Mouse (Mus musculus): ENCODE results near the gene Il2ra.
A peak's percentile ranks its signal among the peaks of the same experiment; 100 is the strongest.

Il2ra gene

DNA sequence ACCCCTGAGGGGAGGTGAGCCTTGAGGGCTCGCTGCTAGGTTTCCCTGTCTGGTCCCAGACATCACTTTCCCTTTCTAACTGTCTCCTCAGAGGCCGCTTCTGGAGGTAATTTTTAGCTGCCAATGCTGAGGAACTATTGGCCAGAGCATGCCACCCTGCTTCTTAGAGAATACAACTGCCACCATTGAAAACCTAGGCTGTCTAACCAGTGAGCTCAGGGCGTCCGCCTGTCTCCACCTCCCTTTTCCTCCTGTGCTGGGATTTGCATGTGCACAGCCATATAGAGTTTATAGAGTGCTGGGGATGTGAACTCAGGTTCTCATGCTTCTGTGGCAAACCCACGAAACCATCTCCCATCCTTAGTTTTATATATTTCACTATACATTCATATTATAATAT is 11.2 kb downstream of the Il2ra start:
- no peak for DNase-seq

GRCm38 (mm10) chr2:11654990-11655931 is 12.7 kb downstream of the Il2ra start:
- DNase-seq, result no peak

- no peak for DNase-seq
These were observed 15.0 kb downstream of the Il2ra start for GRCm38 (mm10) chr2:11657581-11657980.

DNA sequence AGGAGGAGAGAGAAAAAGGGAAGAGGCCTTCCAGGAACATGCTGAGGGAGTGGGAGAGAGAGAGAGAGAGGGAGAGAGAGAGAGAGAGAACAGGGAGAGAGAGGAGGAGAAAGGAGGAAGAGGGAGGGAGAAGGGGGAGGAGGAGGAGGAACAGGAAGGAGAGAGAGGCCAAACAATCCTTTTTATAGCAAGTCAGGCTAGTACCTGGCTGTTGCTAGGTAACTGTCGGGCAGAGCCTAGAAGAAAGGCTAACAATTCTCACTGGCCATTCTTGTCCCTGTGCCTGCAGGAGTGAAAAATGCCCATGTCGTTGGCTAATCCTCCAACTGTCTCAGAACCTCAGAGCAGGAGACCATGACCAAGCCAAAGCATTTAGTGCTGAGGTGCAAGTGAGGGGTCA is 16.7 kb downstream of the Il2ra start:
- DNase-seq, result no peak

DNA sequence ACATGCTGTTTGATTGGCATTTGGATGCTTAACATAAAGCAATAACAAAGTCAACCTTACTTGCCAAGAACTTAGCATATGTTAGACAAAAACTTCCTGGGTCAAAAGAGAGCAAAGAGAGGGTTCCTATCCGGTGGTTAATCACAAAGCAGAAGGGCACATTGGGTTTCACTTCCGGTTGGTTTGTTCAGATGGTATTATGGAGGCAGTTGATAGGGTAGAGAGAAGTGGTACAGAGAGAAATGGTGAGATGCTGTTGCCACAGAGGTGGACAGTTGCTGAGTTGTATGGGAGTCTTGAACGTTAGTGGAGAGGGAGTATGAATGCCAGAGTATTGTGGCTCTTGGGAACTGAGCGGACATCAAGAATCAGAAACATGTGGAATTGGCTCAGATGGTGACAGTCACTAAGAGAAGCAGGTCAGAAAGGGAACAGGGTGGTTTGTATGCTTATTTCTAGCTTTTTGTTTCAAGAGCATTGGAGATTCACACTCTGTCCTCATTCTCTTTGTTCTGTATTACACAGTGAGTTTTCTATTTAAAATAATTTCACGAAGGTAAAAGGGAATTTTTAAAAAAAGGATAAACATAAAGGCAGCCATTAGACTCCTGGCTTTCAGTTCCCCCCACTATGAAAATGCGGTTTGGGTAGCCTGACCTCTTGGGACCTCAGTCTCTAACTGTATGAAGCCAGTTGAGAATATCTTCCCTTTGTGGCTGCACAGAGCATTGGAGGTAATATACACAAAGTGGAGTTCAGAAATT is 19.7 kb downstream of the Il2ra start:
- no peak for DNase-seq

- no peak for DNase-seq
These were observed 20.3 kb downstream of the Il2ra start for GRCm38 (mm10) chr2:11662907-11663230.

DNA sequence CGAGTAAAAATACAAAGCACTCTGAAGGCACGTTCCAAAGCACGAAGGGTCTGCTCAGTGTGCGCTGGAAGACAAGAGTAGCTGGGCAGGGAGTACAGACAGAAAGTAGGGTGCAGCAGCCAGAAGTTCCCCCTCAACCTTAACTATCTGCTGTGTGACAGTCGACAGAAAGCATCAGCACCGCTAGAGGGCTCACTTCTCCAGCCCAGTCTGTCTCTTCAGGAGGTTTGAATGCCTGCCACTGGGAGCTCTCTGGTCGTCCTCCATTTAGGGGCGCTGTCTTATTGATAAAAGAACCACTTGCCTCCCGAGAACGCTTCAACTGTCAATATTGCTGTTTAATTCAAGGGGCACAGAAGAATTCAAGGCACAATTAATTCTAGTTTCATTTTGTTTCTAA is 21.4 kb downstream of the Il2ra start:
- peak; percentile 87 for DNase-seq

GRCm38 (mm10) chr2:11664367-11664766 is 21.8 kb downstream of the Il2ra start:
- DNase-seq, result peak; percentile 78

DNA sequence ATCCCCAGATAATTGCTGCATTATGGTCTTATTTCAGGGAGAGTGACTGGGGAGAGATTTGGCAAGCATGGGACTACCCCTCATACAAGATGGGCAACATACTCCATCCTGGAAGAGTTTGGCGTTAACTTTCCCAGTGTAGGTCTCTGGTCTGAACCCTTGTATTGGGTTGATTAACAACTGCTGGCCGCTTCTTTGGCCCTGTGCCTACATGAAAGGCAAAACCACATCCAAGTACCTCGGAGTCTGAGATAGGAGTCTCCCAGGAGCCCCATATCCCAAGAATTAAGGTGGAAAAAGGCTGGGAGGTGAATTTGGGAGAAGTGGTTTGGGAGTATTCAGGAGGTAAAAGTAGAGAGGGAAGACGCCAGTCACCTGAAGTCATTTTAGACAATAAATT is 22.2 kb downstream of the Il2ra start:
- no peak for DNase-seq

DNA sequence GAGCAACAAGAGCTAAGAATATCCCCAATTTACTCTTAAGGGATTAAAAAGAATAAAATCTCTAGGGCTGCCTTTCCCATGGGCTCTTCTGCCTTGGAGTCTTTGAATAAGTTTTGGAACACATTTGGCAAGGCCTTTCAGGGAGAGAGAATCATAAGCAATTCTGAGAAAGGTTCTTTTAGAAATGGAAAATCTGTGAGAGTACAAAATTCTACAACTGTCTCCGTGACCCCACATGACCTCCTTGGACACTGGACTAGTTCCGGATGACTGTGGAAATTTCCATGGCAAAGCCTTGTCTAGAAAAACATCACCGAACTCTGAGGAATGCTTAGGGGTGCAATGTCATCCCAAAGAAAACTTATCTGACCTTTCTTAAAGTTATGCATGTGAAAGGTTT is 22.7 kb downstream of the Il2ra start:
- DNase-seq, result no peak

GRCm38 (mm10) chr2:11672144-11672543 is 29.5 kb downstream of the Il2ra start:
- no peak for DNase-seq

- DNase-seq, result no peak
These were observed 37.0 kb downstream of the Il2ra start for GRCm38 (mm10) chr2:11679626-11680025.

- no peak for DNase-seq
These were observed 40.1 kb downstream of the Il2ra start for GRCm38 (mm10) chr2:11682712-11683111.

DNA sequence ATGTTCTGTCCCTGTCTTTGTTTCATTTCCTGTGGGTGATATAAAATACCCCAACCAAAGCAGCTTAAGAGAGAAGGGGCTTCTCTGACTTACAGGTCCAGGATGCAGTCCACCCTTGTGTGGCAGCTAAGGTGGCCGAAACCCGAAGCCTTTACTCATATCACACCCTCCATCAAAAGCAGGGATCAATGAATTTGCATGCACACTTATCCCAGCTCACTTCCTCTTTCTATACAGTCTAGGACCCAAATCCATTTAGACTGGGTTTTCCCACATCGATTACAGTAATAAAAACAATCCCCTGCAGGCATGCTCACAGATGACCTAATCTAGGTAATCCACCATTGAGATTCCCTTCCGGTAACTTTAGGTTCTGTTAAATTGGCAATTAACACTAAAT is 43.9 kb downstream of the Il2ra start:
- no peak for DNase-seq

DNA sequence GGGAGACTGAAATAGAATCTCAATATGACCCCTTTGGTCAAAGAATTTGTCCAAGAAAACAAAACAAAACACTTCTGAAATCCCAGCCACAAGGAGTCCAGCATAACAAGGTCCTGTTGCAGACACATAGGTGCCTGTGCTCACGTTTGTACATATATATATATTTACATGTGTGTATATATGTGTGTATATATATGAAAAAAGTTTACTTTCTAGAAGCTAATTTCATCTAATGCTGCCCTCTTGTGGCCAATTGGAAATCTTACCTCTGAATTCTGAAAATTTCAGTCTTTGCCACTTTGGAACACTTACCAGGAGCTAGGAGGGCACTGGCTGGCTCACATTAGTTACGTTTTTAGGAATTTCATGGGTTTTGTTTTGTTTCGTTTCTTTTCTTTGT is 44.8 kb downstream of the Il2ra start:
- no peak for DNase-seq

GRCm38 (mm10) chr2:11690201-11690890 is 47.7 kb downstream of the Il2ra start:
- DNase-seq, result no peak

DNA sequence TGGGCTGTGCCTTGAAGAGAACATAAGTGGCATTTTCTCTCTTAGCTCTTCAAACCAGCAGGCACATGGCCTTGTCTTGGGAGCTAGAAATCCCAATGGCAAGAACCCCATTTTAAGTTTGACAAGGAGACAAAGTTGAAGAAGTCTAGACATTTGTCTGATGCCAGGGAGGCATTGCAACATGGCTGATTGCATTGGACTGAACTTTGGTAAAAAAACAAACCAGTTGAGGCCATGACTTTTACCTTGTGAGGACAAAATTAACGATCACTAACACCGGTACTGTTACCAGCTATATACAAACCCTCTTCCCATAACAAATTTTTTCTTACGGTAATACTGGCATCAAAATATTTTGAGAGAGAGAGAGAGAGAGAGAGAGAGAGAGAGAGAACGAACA is 50.7 kb downstream of the Il2ra start:
- DNase-seq, result no peak

- DNase-seq, result no peak
These were observed 51.5 kb downstream of the Il2ra start for GRCm38 (mm10) chr2:11694104-11694503.

GRCm38 (mm10) chr2:11695867-11696266 is 53.3 kb downstream of the Il2ra start:
- DNase-seq, result no peak

DNA sequence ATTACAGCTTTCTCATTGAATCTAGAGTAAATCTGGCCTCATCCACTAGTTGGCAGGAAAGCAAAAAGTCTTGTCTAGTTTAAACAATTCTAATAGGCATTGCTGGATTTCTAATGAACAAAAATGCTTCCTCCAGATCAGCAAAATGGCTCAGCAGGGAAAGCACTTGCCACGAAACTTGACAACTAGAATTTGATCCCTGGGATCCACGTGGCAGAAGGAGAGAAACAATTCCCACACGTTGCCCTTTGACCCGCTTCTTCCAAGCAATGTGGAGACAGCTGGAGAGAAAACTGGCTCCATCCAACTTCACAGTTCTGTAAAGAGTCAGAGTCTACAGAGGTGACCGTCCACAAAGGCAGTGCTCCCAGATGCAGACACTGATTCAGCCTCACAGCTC is 56.4 kb downstream of the Il2ra start:
- DNase-seq, result no peak

GRCm38 (mm10) chr2:11699905-11700304 is 57.3 kb downstream of the Il2ra start:
- DNase-seq, result no peak

DNA sequence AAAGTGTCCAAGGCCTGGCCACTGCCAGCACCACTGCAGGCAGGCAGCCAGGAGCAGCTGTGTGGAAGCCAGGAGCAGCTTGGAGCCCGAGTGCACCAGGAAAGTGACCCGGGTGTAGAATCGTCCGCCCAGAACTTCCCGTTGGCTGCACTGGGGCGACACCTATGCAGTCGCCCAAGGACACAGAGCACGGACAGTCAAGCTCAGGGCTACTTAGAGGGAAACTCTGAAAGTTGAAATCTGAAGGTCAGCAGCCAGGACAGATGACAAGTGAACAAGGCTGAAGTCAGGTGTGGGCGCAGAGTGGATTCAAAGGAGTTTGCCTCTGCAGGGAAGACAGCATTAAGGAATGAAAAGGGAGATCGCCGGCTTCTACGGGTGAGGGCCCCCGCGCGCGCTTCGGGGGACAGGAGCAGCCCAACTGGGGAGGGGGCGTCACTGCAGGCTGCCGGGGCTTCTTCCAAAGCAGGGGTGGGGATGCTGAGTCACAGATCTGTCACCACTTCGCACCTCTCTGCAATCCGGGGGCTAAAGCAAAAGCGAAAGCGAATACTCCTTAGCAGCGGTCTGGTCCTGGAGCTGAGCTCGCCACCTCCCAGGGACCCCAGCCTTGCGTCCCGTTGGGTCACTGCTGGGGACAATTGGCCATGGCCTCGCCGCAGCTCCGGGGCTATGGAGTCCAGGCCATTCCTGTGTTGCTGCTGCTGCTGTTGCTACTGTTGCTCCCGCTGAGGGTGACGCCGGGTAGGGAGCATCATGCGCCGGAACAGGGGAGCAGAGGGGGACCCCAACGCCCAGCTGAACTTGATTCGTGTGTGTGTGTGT is 62.8 kb downstream of the Il2ra start, which contains the start of gene Il15ra:
TSS of gene Il15ra (plus strand) at position 90 of the 825 bp plus-strand sequence.
- DNase-seq, result peak; percentile 45

Data from right cerebral cortex, postnatal 4 days (tissue).